Mouse (Mus musculus): ENCODE measurements around the gene Plppr2. TPM values are rescaled to one million over a fixed set of nuclear protein-coding genes. Genes with fewer than 3 reads are reported as not detected.
A peak's percentile ranks its signal among the peaks of the same experiment; 100 is the strongest.

The Plppr2 gene
- total and polyA plus RNA-seq, 2 experiments from 2014 or later: 129 to 165 TPM

GRCm38 (mm10) chr9:21954635-21955034 lies 17.8 kb downstream of the Plppr2 start:
- Histone ChIP-seq H3K36me3 (ENCODE audit: insufficient read depth, low read length) (no peaks in the 10 kb centered on the region; the same call in 1 of the 2 replicates), H3K9me3 (ENCODE audit: low read length) (no peaks in the 10 kb centered on the region), H3K27me3 (ENCODE audit: insufficient read depth, low read length) (no peaks in the 10 kb centered on the region), H3K9ac (replicated peaks; ENCODE audit: low read length, poor library complexity, severe bottlenecking) (no peak overlapping the region), H3K4me2 (ENCODE audit: low read depth, low read length, poor library complexity, severe bottlenecking) (no peak overlapping the region), H3K27ac (ENCODE audit: low read depth, low read length) (no peak overlapping the region), H3K4me3 (ENCODE audit: low read depth, low read length) (no peak overlapping the region), H3K4me1 (ENCODE audit: insufficient read depth, low read length) (0 out of 2 replicates have a peak, but pooled peaks cover 6% of the 10 kb centered on the region)
- no peak for TF ChIP-seq CTCF (IDR thresholded peaks at IDR 0.05)
- no peak for DNase-seq (ENCODE audit: low spot score)
- ATAC-seq (ENCODE audit: low FRiP score): no peak
- WGBS: 78% methylated on average over 3 of the region's 3 CpGs

- H3K36me3 ChIP-seq (ENCODE audit: insufficient read depth, low read length): no peaks in the 10 kb centered on the region; the same call in 1 of the 2 replicates
- H3K4me1 ChIP-seq (ENCODE audit: insufficient read depth, low read length): 0 out of 2 replicates have a peak, but pooled peaks cover 6% of the 10 kb centered on the region
- WGBS: 2% methylated on average over 18 of the region's 18 CpGs
- H3K4me3 ChIP-seq (ENCODE audit: low read depth, low read length): peak overlapping the region; percentile 57
- peak; percentile 60 for TF ChIP-seq CTCF (IDR thresholded peaks at IDR 0.05)
- H3K27ac ChIP-seq (ENCODE audit: low read depth, low read length): peak overlapping the region; percentile 92
- no peaks in the 10 kb centered on the region for H3K9me3 ChIP-seq (ENCODE audit: low read length)
- no peaks in the 10 kb centered on the region for H3K27me3 ChIP-seq (ENCODE audit: insufficient read depth, low read length)
- peak overlapping the region; percentile 61 for H3K4me2 ChIP-seq (ENCODE audit: low read depth, low read length, poor library complexity, severe bottlenecking)
- DNase-seq (ENCODE audit: low spot score): no peak
- ATAC-seq (ENCODE audit: low FRiP score): peak; percentile 41
- no peak overlapping the region for H3K9ac ChIP-seq (replicated peaks; ENCODE audit: low read length, poor library complexity, severe bottlenecking)
These were observed 18.4 kb downstream of the Plppr2 start for GRCm38 (mm10) chr9:21955225-21955569.

- ATAC-seq (ENCODE audit: low FRiP score): peak; percentile 96
- no peaks in the 10 kb centered on the region for H3K9me3 ChIP-seq (ENCODE audit: low read length)
- under 1% methylated on average over 54 of the region's 54 CpGs for whole genome bisulfite sequencing
- H3K4me2 ChIP-seq (ENCODE audit: low read depth, low read length, poor library complexity, severe bottlenecking): peak within 1 kb of the TSS; percentile 61
- no peaks in the 10 kb centered on the region; the same call in 1 of the 2 replicates for H3K36me3 ChIP-seq (ENCODE audit: insufficient read depth, low read length)
- peak within 1 kb of the TSS; percentile 92 for H3K27ac ChIP-seq (ENCODE audit: low read depth, low read length)
- peak; percentile 99 for DNase-seq (ENCODE audit: low spot score)
- H3K4me1 ChIP-seq (ENCODE audit: insufficient read depth, low read length): 0 out of 2 replicates have a peak, but pooled peaks cover 6% of the 10 kb centered on the region
- no peak; the same call in 1 of the 2 replicates for TF ChIP-seq CTCF (IDR thresholded peaks at IDR 0.05)
- peaks cover 4% of the 10 kb centered on the region for H3K27me3 ChIP-seq (ENCODE audit: insufficient read depth, low read length)
- H3K9ac ChIP-seq (replicated peaks; ENCODE audit: low read length, poor library complexity, severe bottlenecking): peak within 1 kb of the TSS; percentile 66
- peak within 1 kb of the TSS; percentile 57 for H3K4me3 ChIP-seq (ENCODE audit: low read depth, low read length)
These were observed 18.9 kb downstream of the Plppr2 start, which contains the start of gene Swsap1 for GRCm38 (mm10) chr9:21955570-21956281. TSS of gene Swsap1 (plus strand) at chr9:21955755.

GRCm38 (mm10) chr9:21958372-21958771 lies 21.5 kb downstream of the Plppr2 start:
- WGBS: 87% methylated on average over 5 of the region's 5 CpGs
- Histone ChIP-seq H3K27ac (ENCODE audit: low read depth, low read length) (no peak overlapping the region), H3K4me1 (ENCODE audit: insufficient read depth, low read length) (peaks cover 19% of the 10 kb centered on the region; the same call in 1 of the 2 replicates), H3K9me3 (ENCODE audit: low read length) (no peaks in the 10 kb centered on the region), H3K4me3 (ENCODE audit: low read depth, low read length) (no peak overlapping the region), H3K27me3 (ENCODE audit: insufficient read depth, low read length) (peaks cover 23% of the 10 kb centered on the region), H3K4me2 (ENCODE audit: low read depth, low read length, poor library complexity, severe bottlenecking) (no peak overlapping the region), H3K9ac (replicated peaks; ENCODE audit: low read length, poor library complexity, severe bottlenecking) (no peak overlapping the region), H3K36me3 (ENCODE audit: insufficient read depth, low read length) (no peaks in the 10 kb centered on the region; the same call in 1 of the 2 replicates)
- no peak for TF ChIP-seq CTCF (IDR thresholded peaks at IDR 0.05)
- no peak for DNase-seq (ENCODE audit: low spot score)
- ATAC-seq (ENCODE audit: low FRiP score): no peak

- Histone ChIP-seq H3K27me3 (ENCODE audit: insufficient read depth, low read length) (peaks cover 23% of the 10 kb centered on the region), H3K27ac (ENCODE audit: low read depth, low read length) (no peak overlapping the region), H3K4me3 (ENCODE audit: low read depth, low read length) (no peak overlapping the region), H3K4me2 (ENCODE audit: low read depth, low read length, poor library complexity, severe bottlenecking) (no peak overlapping the region), H3K9me3 (ENCODE audit: low read length) (no peaks in the 10 kb centered on the region), H3K4me1 (ENCODE audit: insufficient read depth, low read length) (peaks cover 19% of the 10 kb centered on the region; the same call in 1 of the 2 replicates), H3K9ac (replicated peaks; ENCODE audit: low read length, poor library complexity, severe bottlenecking) (no peak overlapping the region), H3K36me3 (ENCODE audit: insufficient read depth, low read length) (no peaks in the 10 kb centered on the region; the same call in 1 of the 2 replicates)
- ATAC-seq (ENCODE audit: low FRiP score) (no peak), DNase-seq (ENCODE audit: low spot score) (no peak)
- 83% methylated on average over 7 of the region's 7 CpGs for WGBS
- no peak for TF ChIP-seq CTCF (IDR thresholded peaks at IDR 0.05)
These were observed 22.4 kb downstream of the Plppr2 start for GRCm38 (mm10) chr9:21959244-21959643.

- ATAC-seq (ENCODE audit: low FRiP score) (no peak), DNase-seq (ENCODE audit: low spot score) (no peak)
- Histone ChIP-seq H3K4me1 (ENCODE audit: insufficient read depth, low read length) (peaks cover 19% of the 10 kb centered on the region; the same call in 1 of the 2 replicates), H3K4me2 (ENCODE audit: low read depth, low read length, poor library complexity, severe bottlenecking) (no peak overlapping the region), H3K9ac (replicated peaks; ENCODE audit: low read length, poor library complexity, severe bottlenecking) (no peak overlapping the region), H3K27ac (ENCODE audit: low read depth, low read length) (no peak overlapping the region), H3K4me3 (ENCODE audit: low read depth, low read length) (no peak overlapping the region), H3K27me3 (ENCODE audit: insufficient read depth, low read length) (peaks cover 23% of the 10 kb centered on the region), H3K9me3 (ENCODE audit: low read length) (no peaks in the 10 kb centered on the region), H3K36me3 (ENCODE audit: insufficient read depth, low read length) (no peaks in the 10 kb centered on the region; the same call in 1 of the 2 replicates)
- WGBS: 62% methylated on average over 9 of the region's 9 CpGs
- no peak for TF ChIP-seq CTCF (IDR thresholded peaks at IDR 0.05)
These were observed 23.3 kb downstream of the Plppr2 start for GRCm38 (mm10) chr9:21960135-21960534.
